Mouse (Mus musculus): ENCODE measurements at regions not wholly inside any gene's neighbourhood (a gene's known extent, or its start where the extent isn't known, plus 50 kb on each side); places are given as distances from the start of the nearest gene placed in this dataset.

- TF ChIP-seq CTCF (IDR thresholded peaks at IDR 0.05; ENCODE audit: low read depth) (no peak), EP300 (IDR thresholded peaks at IDR 0.05; ENCODE audit: low read depth) (no peak)
Observed at GRCm38 (mm10) chr10:17472536-17472935, 250.5 kb upstream of the Cited2 start.

Measured in liver, postnatal 0 days (tissue).